Mouse (Mus musculus) lung, postnatal 0 days (tissue): ENCODE results near the gene Psme1.

Source experiments
- CTCF ChIP-seq: IDR thresholded peaks from 2 replicates; pipeline ENCODE4 v1.5.1; 2016; ENCODE audit warnings: antibody characterized with exemption, mild to moderate bottlenecking
- EP300 ChIP-seq: IDR thresholded peaks from 2 replicates; pipeline ENCODE4 v1.6.1; 2016; ENCODE audit warnings: antibody characterized with exemption, mild to moderate bottlenecking, control low read depth

DNA sequence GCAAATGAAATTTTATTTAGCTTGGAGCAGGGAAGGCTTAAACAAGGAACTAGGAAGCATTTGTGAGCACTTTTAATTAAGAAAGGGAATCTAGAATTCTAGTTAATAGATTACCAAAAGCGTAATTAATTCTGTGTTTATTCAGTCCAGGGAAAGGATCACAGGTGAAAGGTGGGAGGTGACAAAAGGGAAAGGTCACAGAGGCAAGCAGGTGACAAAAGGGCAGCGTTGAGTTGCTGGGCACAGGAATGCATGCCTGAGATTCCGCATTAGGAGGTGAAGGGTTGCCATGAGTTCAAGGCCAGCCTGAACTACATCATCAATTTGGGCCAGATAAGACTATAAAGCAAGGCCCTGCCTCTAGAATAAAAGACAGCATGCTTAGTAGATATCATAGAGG lies 10.4 kb upstream of the Psme1 start:
- TF ChIP-seq CTCF (no peak), EP300 (no peak)
